Mouse (Mus musculus): Measurements from ENCODE around the gene Gm13199. TPM values are rescaled to one million over a fixed set of nuclear protein-coding genes. Genes with fewer than 3 reads are reported as not detected.

The Gm13199 gene
- polyA plus RNA-seq, 1 experiment from 2014 or later = 1.8 TPM

Other genes starting within 250 kb of the Gm13199 start
- 7.6 and 9.7 TPM in 2 replicates for gene Camk1d, start 148.4 kb downstream of the Gm13199 start, polyA plus RNA-seq (2015; fragmentation: Nextera tagmentation; extraction: Ambion mirVana)
- gene Nudt5, start 17.9 kb downstream of the Gm13199 start, polyA plus RNA-seq (2015; fragmentation: Nextera tagmentation; extraction: Ambion mirVana) = 28.8 and 40.0 TPM in 2 replicates
- 275 and 295 TPM in 2 replicates for gene Cdc123, start 17.8 kb downstream of the Gm13199 start, polyA plus RNA-seq (2015; fragmentation: Nextera tagmentation; extraction: Ambion mirVana)
- 118 and 122 TPM in 2 replicates for gene Sec61a2, start 32.5 kb upstream of the Gm13199 start, polyA plus RNA-seq (2015; fragmentation: Nextera tagmentation; extraction: Ambion mirVana)
- 6.1 and 6.5 TPM in 2 replicates for gene Dhtkd1, start 79.9 kb upstream of the Gm13199 start, polyA plus RNA-seq (2015; fragmentation: Nextera tagmentation; extraction: Ambion mirVana)
- gene Upf2, start 88.5 kb upstream of the Gm13199 start, polyA plus RNA-seq (2015; fragmentation: Nextera tagmentation; extraction: Ambion mirVana) = 7.3 and 8.0 TPM in 2 replicates